Mouse (Mus musculus) CH12.LX (cell line): ENCODE results near the gene H3f3b.

ENCODE experiments used
- CTCF ChIP-seq, 2 experiments: IDR thresholded peaks in 1 of 2; conservative IDR thresholded peaks in 1 of 2; 2 replicates each; pipeline ENCODE4 v1.5.1; 2011 to 2012; ENCODE audit warnings: low read depth in 2 of 2, low read length in 2 of 2, improper control_type of control experiment in 1 of 2, inconsistent platforms in 1 of 2, mild to moderate bottlenecking in 1 of 2, moderate library complexity in 1 of 2
- ELF1 ChIP-seq: IDR thresholded peaks from 2 replicates; pipeline ENCODE4 v1.6.1; 2014; ENCODE audit warnings: low read depth, mild to moderate bottlenecking, inconsistent platforms, low read length, improper control_type of control experiment
- MAZ ChIP-seq: IDR thresholded peaks from 2 replicates; pipeline ENCODE4 v1.6.1; 2012; ENCODE audit warnings: low read depth, mild to moderate bottlenecking, inconsistent platforms, low read length, improper control_type of control experiment, moderate library complexity
- MXI1 ChIP-seq: IDR thresholded peaks from 2 replicates; pipeline ENCODE4 v1.6.1; 2011; ENCODE audit warnings: mild to moderate bottlenecking, low read depth, low read length, improper control_type of control experiment
- NRF1 ChIP-seq: IDR thresholded peaks from 2 replicates; pipeline ENCODE4 v1.6.1; 2014; ENCODE audit warnings: low read depth, mild to moderate bottlenecking, inconsistent platforms, low read length, improper control_type of control experiment, moderate library complexity
- POLR2A ChIP-seq: IDR thresholded peaks from 2 replicates; pipeline ENCODE4 v1.6.1; 2011; ENCODE audit warnings: low read depth, mild to moderate bottlenecking, improper control_type of control experiment, low read length
- ZMIZ1 ChIP-seq: IDR thresholded peaks from 2 replicates; pipeline ENCODE4 v1.6.1; 2012; ENCODE audit warnings: low read depth, mild to moderate bottlenecking, inconsistent platforms, low read length, improper control_type of control experiment

DNA sequence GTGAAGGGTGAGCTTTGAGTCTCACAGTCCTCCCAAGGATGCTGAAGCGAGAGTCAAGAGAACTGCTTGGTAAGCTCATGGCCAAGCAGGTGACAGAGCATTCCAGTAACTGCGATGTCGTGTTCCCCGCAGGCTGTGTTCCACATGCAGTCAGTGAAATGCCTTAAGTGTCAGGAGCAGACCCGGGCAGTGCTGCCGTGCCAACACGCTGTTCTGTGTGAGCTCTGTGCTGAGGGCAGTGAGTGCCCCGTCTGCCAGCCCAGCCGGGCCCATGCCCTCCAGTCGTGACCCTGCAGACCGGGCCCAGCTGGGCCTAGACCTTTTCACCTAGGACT, 31.9 kb upstream of the H3f3b start:
- TF ChIP-seq MAZ (no peak), NRF1 (no peak), ELF1 (no peak), ZMIZ1 (no peak), POLR2A (no peak), CTCF (conservative IDR thresholded peaks at IDR 0.05 in 1 of 2, IDR thresholded peaks at IDR 0.05 in 1 of 2; ENCODE audit: low read depth in 2 of 2, low read length in 2 of 2) (no peak), MXI1 (no peak)
